Mouse (Mus musculus): ENCODE measurements at regions not wholly inside any gene's neighbourhood (a gene's known extent, or its start where the extent isn't known, plus 50 kb on each side); places are given as distances from the start of the nearest gene placed in this dataset.

GRCm38 (mm10) chr13:60371656-60372055, 194.5 kb upstream of the Gas1 start:
- WGBS (ENCODE audit: insufficient replicate concordance): 73% methylated on average over 2 of the region's 2 CpGs

GRCm38 (mm10) chr13:60376705-60377104, 199.5 kb upstream of the Gas1 start:
- Histone ChIP-seq H3K4me1 (ENCODE audit: control insufficient read depth, low read depth, low read length) (no peaks in the 10 kb centered on the region; the same call in 1 of the 2 replicates), H3K4me3 (ENCODE audit: low read depth, low read length) (no peak overlapping the region), H3K9ac (ENCODE audit: low read depth, low read length) (no peak overlapping the region), H3K36me3 (ENCODE audit: control insufficient read depth, insufficient read depth) (no peaks in the 10 kb centered on the region), H3K9me3 (replicated peaks; ENCODE audit: control insufficient read depth, low read length) (no peaks in the 10 kb centered on the region), H3K27ac (ENCODE audit: low read length) (no peak overlapping the region), H3K4me2 (ENCODE audit: low read depth, low read length) (no peak overlapping the region), H3K27me3 (ENCODE audit: control insufficient read depth, insufficient read depth, low read depth, low read length) (no peaks in the 10 kb centered on the region)
- whole genome bisulfite sequencing (ENCODE audit: insufficient replicate concordance): 57% methylated on average over 2 of the region's 2 CpGs
- no peak for ATAC-seq (ENCODE audit: low read depth)

More at GRCm38 (mm10) chr13:60371656-60372055, 194.5 kb upstream of the Gas1 start:
- Histone ChIP-seq H3K4me2 (ENCODE audit: low read depth, low read length) (no peak overlapping the region), H3K9me3 (replicated peaks; ENCODE audit: control insufficient read depth, low read length) (no peaks in the 10 kb centered on the region), H3K36me3 (ENCODE audit: control insufficient read depth, insufficient read depth) (no peaks in the 10 kb centered on the region), H3K9ac (ENCODE audit: low read depth, low read length) (no peak overlapping the region), H3K4me1 (ENCODE audit: control insufficient read depth, low read depth, low read length) (no peaks in the 10 kb centered on the region; the same call in 1 of the 2 replicates), H3K27ac (ENCODE audit: low read length) (no peak overlapping the region), H3K4me3 (ENCODE audit: low read depth, low read length) (no peak overlapping the region), H3K27me3 (ENCODE audit: control insufficient read depth, insufficient read depth, low read depth, low read length) (no peaks in the 10 kb centered on the region)
- no peak for ATAC-seq (ENCODE audit: low read depth)

GRCm38 (mm10) chr13:60382855-60383254, 205.7 kb upstream of the Gas1 start:
- no peak overlapping the region for H3K27ac ChIP-seq (ENCODE audit: low read length)
- H3K9ac ChIP-seq (ENCODE audit: low read depth, low read length): no peak overlapping the region
- no peak for ATAC-seq (ENCODE audit: low read depth)
- no peak overlapping the region for H3K4me2 ChIP-seq (ENCODE audit: low read depth, low read length)
- H3K36me3 ChIP-seq (ENCODE audit: control insufficient read depth, insufficient read depth): no peaks in the 10 kb centered on the region
- 83% methylated on average over 2 of the region's 2 CpGs for WGBS (ENCODE audit: insufficient replicate concordance)
- no peaks in the 10 kb centered on the region for H3K9me3 ChIP-seq (replicated peaks; ENCODE audit: control insufficient read depth, low read length)
- H3K27me3 ChIP-seq (ENCODE audit: control insufficient read depth, insufficient read depth, low read depth, low read length): no peaks in the 10 kb centered on the region
- no peaks in the 10 kb centered on the region for H3K4me1 ChIP-seq (ENCODE audit: control insufficient read depth, low read depth, low read length)
- H3K4me3 ChIP-seq (ENCODE audit: low read depth, low read length): no peak overlapping the region

- Histone ChIP-seq H3K9ac (ENCODE audit: low read depth, low read length) (no peak overlapping the region), H3K4me1 (ENCODE audit: control insufficient read depth, low read depth, low read length) (no peaks in the 10 kb centered on the region), H3K9me3 (replicated peaks; ENCODE audit: control insufficient read depth, low read length) (no peaks in the 10 kb centered on the region), H3K4me3 (ENCODE audit: low read depth, low read length) (no peak overlapping the region), H3K27ac (ENCODE audit: low read length) (no peak overlapping the region), H3K36me3 (ENCODE audit: control insufficient read depth, insufficient read depth) (no peaks in the 10 kb centered on the region), H3K27me3 (ENCODE audit: control insufficient read depth, insufficient read depth, low read depth, low read length) (no peaks in the 10 kb centered on the region), H3K4me2 (ENCODE audit: low read depth, low read length) (no peak overlapping the region)
- no peak for ATAC-seq (ENCODE audit: low read depth)
- WGBS (ENCODE audit: insufficient replicate concordance): 63% methylated on average over 2 of the region's 2 CpGs
Observed at GRCm38 (mm10) chr13:60398836-60399235, 202.9 kb upstream of the Dapk1 start.

- 63% methylated on average over 3 of the region's 3 CpGs for WGBS (ENCODE audit: insufficient replicate concordance)
- no peak for ATAC-seq (ENCODE audit: low read depth)
- H3K27ac ChIP-seq (ENCODE audit: low read length): no peak overlapping the region
Observed at GRCm38 (mm10) chr13:60400764-60401487, 200.8 kb upstream of the Dapk1 start.

GRCm38 (mm10) chr13:60403471-60403870, 198.3 kb upstream of the Dapk1 start:
- no peak overlapping the region for H3K27ac ChIP-seq (ENCODE audit: low read length)
- H3K9ac ChIP-seq (ENCODE audit: low read depth, low read length): no peak overlapping the region
- H3K4me1 ChIP-seq (ENCODE audit: control insufficient read depth, low read depth, low read length): no peaks in the 10 kb centered on the region
- no peaks in the 10 kb centered on the region for H3K9me3 ChIP-seq (replicated peaks; ENCODE audit: control insufficient read depth, low read length)
- 88% methylated on average over 3 of the region's 3 CpGs for WGBS (ENCODE audit: insufficient replicate concordance)
- no peaks in the 10 kb centered on the region for H3K36me3 ChIP-seq (ENCODE audit: control insufficient read depth, insufficient read depth)
- ATAC-seq (ENCODE audit: low read depth): no peak
- H3K27me3 ChIP-seq (ENCODE audit: control insufficient read depth, insufficient read depth, low read depth, low read length): no peaks in the 10 kb centered on the region
- no peak overlapping the region for H3K4me3 ChIP-seq (ENCODE audit: low read depth, low read length)
- no peak overlapping the region for H3K4me2 ChIP-seq (ENCODE audit: low read depth, low read length)

More at GRCm38 (mm10) chr13:60400764-60401487, 200.8 kb upstream of the Dapk1 start:
- no peaks in the 10 kb centered on the region for H3K36me3 ChIP-seq (ENCODE audit: control insufficient read depth, insufficient read depth)
- H3K4me3 ChIP-seq (ENCODE audit: low read depth, low read length): no peak overlapping the region
- H3K9me3 ChIP-seq (replicated peaks; ENCODE audit: control insufficient read depth, low read length): no peaks in the 10 kb centered on the region
- no peak overlapping the region for H3K4me2 ChIP-seq (ENCODE audit: low read depth, low read length)
- H3K9ac ChIP-seq (ENCODE audit: low read depth, low read length): no peak overlapping the region
- H3K27me3 ChIP-seq (ENCODE audit: control insufficient read depth, insufficient read depth, low read depth, low read length): no peaks in the 10 kb centered on the region
- H3K4me1 ChIP-seq (ENCODE audit: control insufficient read depth, low read depth, low read length): no peaks in the 10 kb centered on the region

- ATAC-seq (ENCODE audit: low read depth): no peak
- Histone ChIP-seq H3K4me1 (ENCODE audit: control insufficient read depth, low read depth, low read length) (no peaks in the 10 kb centered on the region), H3K4me3 (ENCODE audit: low read depth, low read length) (no peak overlapping the region), H3K4me2 (ENCODE audit: low read depth, low read length) (no peak overlapping the region), H3K27ac (ENCODE audit: low read length) (no peak overlapping the region), H3K27me3 (ENCODE audit: control insufficient read depth, insufficient read depth, low read depth, low read length) (no peaks in the 10 kb centered on the region), H3K9ac (ENCODE audit: low read depth, low read length) (no peak overlapping the region), H3K36me3 (ENCODE audit: control insufficient read depth, insufficient read depth) (no peaks in the 10 kb centered on the region), H3K9me3 (replicated peaks; ENCODE audit: control insufficient read depth, low read length) (no peaks in the 10 kb centered on the region)
- WGBS (ENCODE audit: insufficient replicate concordance): 69% methylated on average over 4 of the region's 4 CpGs
Observed at GRCm38 (mm10) chr13:60407344-60407743, 194.4 kb upstream of the Dapk1 start.

GRCm38 (mm10) chr13:60409706-60410502, 191.8 kb upstream of the Dapk1 start:
- ATAC-seq (ENCODE audit: low read depth): no peak
- no peaks in the 10 kb centered on the region for H3K27me3 ChIP-seq (ENCODE audit: control insufficient read depth, insufficient read depth, low read depth, low read length)
- H3K4me1 ChIP-seq (ENCODE audit: control insufficient read depth, low read depth, low read length): no peaks in the 10 kb centered on the region
- H3K27ac ChIP-seq (ENCODE audit: low read length): no peak overlapping the region
- WGBS (ENCODE audit: insufficient replicate concordance): 69% methylated on average over 14 of the region's 14 CpGs
- H3K9me3 ChIP-seq (replicated peaks; ENCODE audit: control insufficient read depth, low read length): no peaks in the 10 kb centered on the region
- H3K4me3 ChIP-seq (ENCODE audit: low read depth, low read length): no peak overlapping the region
- H3K4me2 ChIP-seq (ENCODE audit: low read depth, low read length): no peak overlapping the region
- no peak overlapping the region for H3K9ac ChIP-seq (ENCODE audit: low read depth, low read length)
- no peaks in the 10 kb centered on the region for H3K36me3 ChIP-seq (ENCODE audit: control insufficient read depth, insufficient read depth)

- no peak overlapping the region for H3K27ac ChIP-seq (ENCODE audit: low read length)
- no peaks in the 10 kb centered on the region for H3K9me3 ChIP-seq (replicated peaks; ENCODE audit: control insufficient read depth, low read length)
- no peak overlapping the region for H3K4me3 ChIP-seq (ENCODE audit: low read depth, low read length)
- no peaks in the 10 kb centered on the region for H3K4me1 ChIP-seq (ENCODE audit: control insufficient read depth, low read depth, low read length)
- no peaks in the 10 kb centered on the region for H3K36me3 ChIP-seq (ENCODE audit: control insufficient read depth, insufficient read depth)
- 65% methylated on average over 1 of the region's 1 CpGs for WGBS (ENCODE audit: insufficient replicate concordance)
- no peak for ATAC-seq (ENCODE audit: low read depth)
- no peaks in the 10 kb centered on the region for H3K27me3 ChIP-seq (ENCODE audit: control insufficient read depth, insufficient read depth, low read depth, low read length)
- H3K4me2 ChIP-seq (ENCODE audit: low read depth, low read length): no peak overlapping the region
- no peak overlapping the region for H3K9ac ChIP-seq (ENCODE audit: low read depth, low read length)
Observed at GRCm38 (mm10) chr13:60416024-60416423, 185.7 kb upstream of the Dapk1 start.
